Mouse (Mus musculus): ENCODE results near the gene Iqch.
A peak's percentile ranks its signal among the peaks of the same experiment; 100 is the strongest.

Gene Iqch

GRCm38 (mm10) chr9:63611967-63612366 is 9.7 kb upstream of the Iqch start:
- no peak for DNase-seq

- DNase-seq = no peak
Measured at GRCm38 (mm10) chr9:63610841-63611366, 8.6 kb upstream of the Iqch start.

GRCm38 (mm10) chr9:63610231-63610630 is 7.9 kb upstream of the Iqch start:
- no peak for DNase-seq

- DNase-seq = no peak
Measured at GRCm38 (mm10) chr9:63609776-63610175, 7.5 kb upstream of the Iqch start.

- DNase-seq = no peak
Measured at GRCm38 (mm10) chr9:63609246-63609645, 7.0 kb upstream of the Iqch start.

GRCm38 (mm10) chr9:63608006-63608405 is 5.7 kb upstream of the Iqch start:
- no peak for DNase-seq

GRCm38 (mm10) chr9:63606594-63606993 is 4.3 kb upstream of the Iqch start:
- no peak for DNase-seq

GRCm38 (mm10) chr9:63603849-63604248 is 1.6 kb upstream of the Iqch start:
- peak; percentile 27 to 37 for DNase-seq

GRCm38 (mm10) chr9:63596660-63597059 is 5.6 kb downstream of the Iqch start:
- no peak for DNase-seq

- no peak for DNase-seq
Measured at GRCm38 (mm10) chr9:63595652-63596051, 6.6 kb downstream of the Iqch start.

GRCm38 (mm10) chr9:63595032-63595431 is 7.3 kb downstream of the Iqch start:
- no peak for DNase-seq

- DNase-seq = no peak
Measured at GRCm38 (mm10) chr9:63591661-63592256, 10.5 kb downstream of the Iqch start.

GRCm38 (mm10) chr9:63590592-63590991 is 11.7 kb downstream of the Iqch start:
- DNase-seq = no peak

- no peak for DNase-seq
Measured at GRCm38 (mm10) chr9:63589209-63589608, 13.1 kb downstream of the Iqch start.

GRCm38 (mm10) chr9:63585251-63585650 is 17.0 kb downstream of the Iqch start:
- no peak for DNase-seq

GRCm38 (mm10) chr9:63581778-63582177 is 20.5 kb downstream of the Iqch start:
- DNase-seq = no peak

GRCm38 (mm10) chr9:63580046-63580445 is 22.2 kb downstream of the Iqch start:
- DNase-seq = no peak

- no peak for DNase-seq
Measured at GRCm38 (mm10) chr9:63579644-63580043, 22.6 kb downstream of the Iqch start.

GRCm38 (mm10) chr9:63577469-63577868 is 24.8 kb downstream of the Iqch start:
- no peak for DNase-seq

GRCm38 (mm10) chr9:63572874-63573273 is 29.4 kb downstream of the Iqch start:
- no peak for DNase-seq

- DNase-seq = no peak
Measured at GRCm38 (mm10) chr9:63571895-63572294, 30.4 kb downstream of the Iqch start.

- no peak for DNase-seq
Measured at GRCm38 (mm10) chr9:63568808-63569207, 33.5 kb downstream of the Iqch start.

GRCm38 (mm10) chr9:63568314-63568713 is 34.0 kb downstream of the Iqch start:
- DNase-seq = no peak

GRCm38 (mm10) chr9:63563436-63563835 is 38.9 kb downstream of the Iqch start:
- DNase-seq = no peak

- DNase-seq = peak; percentile 41 to 46
Measured at GRCm38 (mm10) chr9:63561931-63562330, 40.4 kb downstream of the Iqch start.

All from cerebellum, postnatal 36 days (tissue).